Mouse (Mus musculus) hindbrain, embryonic 14.5 days (tissue): ENCODE results near the gene Sucla2. TPM values are rescaled to one million over a fixed set of nuclear protein-coding genes. Genes with fewer than 3 reads are reported as not detected.

Experiments used
- ATAC-seq: fragments of 200-750 bp; cut with Nextera tagmentation; 2 replicates; pipeline ENCODE4 v1.8.0; 2017; ENCODE audit warnings: moderate number of reproducible peaks, mild to moderate bottlenecking, moderate TSS enrichment, moderate library complexity; ENCODE audit not compliant: low FRiP score
- DNase-seq: peaks from one replicate; pipeline ENCODE4 v3.0.0-alpha.2; 2015; ENCODE audit warnings: low spot score
- H3K27ac ChIP-seq: fragments of 300-500 bp; sonication (generic); 2 replicates; pipeline ENCODE4 v1.5.1; 2014; ENCODE audit warnings: mild to moderate bottlenecking, moderate library complexity
- H3K27me3 ChIP-seq: fragments of 300-500 bp; sonication (generic); 2 replicates; pipeline ENCODE4 v1.6.1; 2014; ENCODE audit warnings: mild to moderate bottlenecking, low read length, mixed read lengths; ENCODE audit not compliant: control insufficient read depth, insufficient read depth
- H3K36me3 ChIP-seq: fragments of 300-500 bp; sonication (generic); replicated peaks from 2 replicates; pipeline ENCODE4 v1.6.1; 2014; ENCODE audit not compliant: control insufficient read depth, insufficient read depth
- H3K4me1 ChIP-seq: fragments of 300-500 bp; sonication (generic); replicated peaks from 2 replicates; pipeline ENCODE4 v1.6.1; 2014; ENCODE audit warnings: antibody characterized with exemption, low read length, mixed read lengths; ENCODE audit not compliant: control insufficient read depth, insufficient read depth
- H3K4me2 ChIP-seq: fragments of 300-500 bp; sonication (generic); replicated peaks from 2 replicates; pipeline ENCODE4 v1.6.1; 2014; ENCODE audit warnings: mild to moderate bottlenecking, moderate library complexity
- H3K4me3 ChIP-seq: fragments of 300-500 bp; sonication (generic); replicated peaks from 2 replicates; pipeline ENCODE4 v1.5.1; 2014; ENCODE audit warnings: mild to moderate bottlenecking, low read length
- H3K9ac ChIP-seq: fragments of 300-500 bp; sonication (generic); 2 replicates; pipeline ENCODE4 v1.6.1; 2014
- H3K9me3 ChIP-seq: fragments of 300-500 bp; sonication (generic); 2 replicates; pipeline ENCODE4 v1.6.1; 2016; ENCODE audit warnings: low read length; ENCODE audit not compliant: control insufficient read depth
- WGBS: fragments of 180-500 bp; shearing (Covaris S2); extraction: QIAGEN DNeasy Blood & Tissue Kit; methylation state at CpG from one replicate; pipeline ENCODE4 v1.1.7; 2014; 5-methylcytosine and 5-hydroxymethylcytosine counted together
- polyA plus RNA-seq: library from polyadenylated mRNA; unstranded; fragments of >200 nt; fragmentation: Nextera tagmentation; extraction: Ambion mirVana; gene quantifications from 2 replicates; pipeline ENCODE4 v1.2.1, GENCODE M21; 2014

Sucla2 gene
- 139 and 145 TPM in 2 replicates for polyA plus RNA-seq

- Histone ChIP-seq H3K27me3 (no peaks in the 10 kb centered on the region), H3K36me3 (no peaks in the 10 kb centered on the region), H3K4me1 (0 out of 2 replicates have a peak, but pooled peaks cover 6% of the 10 kb centered on the region), H3K9me3 (no peaks in the 10 kb centered on the region), H3K4me2 (peak within 1 kb of the TSS; percentile 36), H3K27ac (peak within 1 kb of the TSS; percentile 97), H3K9ac (peak within 1 kb of the TSS; percentile 67), H3K4me3 (peak within 1 kb of the TSS; percentile 51)
- under 1% methylated on average over 39 of the region's 41 CpGs for WGBS
- ATAC-seq (peak; percentile 100), DNase-seq (peak; percentile 97)
These were observed at the start of gene Sucla2 for GRCm38 (mm10) chr14:73524766-73525448. Gene Sucla2, plus strand, starts transcription at chr14:73525319.

DNA sequence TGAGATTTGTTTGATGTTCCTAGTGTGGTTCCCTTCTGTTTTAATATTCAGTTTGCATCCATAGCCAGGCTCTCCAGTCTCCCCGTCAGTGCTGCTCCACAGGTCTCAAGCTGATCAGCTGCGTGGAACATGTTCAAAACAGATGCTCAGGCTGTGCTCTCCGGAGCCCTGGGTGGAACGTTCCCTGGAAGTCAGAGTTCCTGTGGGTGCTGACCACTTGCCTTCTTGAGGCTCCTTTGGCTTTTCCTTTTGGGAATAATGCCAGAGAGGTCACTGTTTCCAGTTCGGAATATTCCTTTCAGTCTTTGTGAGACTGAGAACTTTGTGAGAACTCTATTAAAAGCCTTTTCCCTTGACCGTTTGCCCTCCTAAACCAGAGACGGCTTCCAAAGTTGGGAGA lies 49.6 kb upstream of the Sucla2 start:
- 64% methylated on average over 7 of the region's 7 CpGs for WGBS

DNA sequence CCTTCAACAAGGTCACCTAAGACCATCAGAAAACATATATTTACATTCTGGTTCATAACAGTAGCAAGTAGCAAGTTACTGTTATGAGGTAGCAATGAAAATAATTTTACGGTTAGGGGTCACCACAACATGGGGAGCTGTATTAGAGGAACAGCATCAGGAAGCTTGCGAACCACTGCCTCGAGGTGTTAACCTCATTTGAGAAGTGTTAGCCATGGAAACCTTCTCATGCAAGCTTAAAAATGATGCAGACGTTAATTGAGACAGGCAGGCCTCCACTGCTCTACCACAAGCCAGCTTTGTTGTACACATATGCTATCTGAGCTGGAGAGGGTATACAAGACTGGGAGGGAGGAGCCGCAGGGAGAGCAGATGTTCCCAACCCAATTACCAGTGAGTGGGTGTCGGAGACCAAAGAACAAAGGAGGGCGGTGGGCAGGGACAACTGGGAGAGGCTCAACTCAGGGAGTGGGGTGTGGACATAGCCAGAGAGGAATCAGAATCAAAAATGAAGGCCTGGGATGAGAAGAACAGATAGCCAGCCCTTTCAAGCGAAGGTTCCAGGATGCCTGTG lies 48.7 kb upstream of the Sucla2 start:
- Histone ChIP-seq H3K36me3 (no peaks in the 10 kb centered on the region), H3K4me3 (no peak overlapping the region), H3K4me1 (0 out of 2 replicates have a peak, but pooled peaks cover 5% of the 10 kb centered on the region), H3K4me2 (no peak overlapping the region), H3K27ac (no peak overlapping the region), H3K9ac (no peak overlapping the region), H3K9me3 (no peaks in the 10 kb centered on the region), H3K27me3 (no peaks in the 10 kb centered on the region)
- 67% methylated on average over 8 of the region's 8 CpGs for WGBS
- ATAC-seq, result no peak
- DNase-seq, result no peak

More for the DNA sequence above, 49.6 kb upstream of the Sucla2 start:
- Histone ChIP-seq H3K4me2 (no peak overlapping the region), H3K27me3 (no peaks in the 10 kb centered on the region), H3K4me3 (no peak overlapping the region), H3K36me3 (no peaks in the 10 kb centered on the region), H3K9me3 (no peaks in the 10 kb centered on the region), H3K27ac (no peak overlapping the region), H3K9ac (no peak overlapping the region), H3K4me1 (0 out of 2 replicates have a peak, but pooled peaks cover 5% of the 10 kb centered on the region)
- ATAC-seq (no peak), DNase-seq (no peak)

GRCm38 (mm10) chr14:73477077-73477476 lies 48.0 kb upstream of the Sucla2 start:
- WGBS, result 95% methylated on average over 10 of the region's 10 CpGs
- no peak overlapping the region for H3K4me2 ChIP-seq
- H3K36me3 ChIP-seq, result no peaks in the 10 kb centered on the region
- no peak overlapping the region for H3K9ac ChIP-seq
- H3K4me1 ChIP-seq, result 0 out of 2 replicates have a peak, but pooled peaks cover 5% of the 10 kb centered on the region
- H3K27me3 ChIP-seq, result no peaks in the 10 kb centered on the region
- DNase-seq (no peak), ATAC-seq (no peak)
- H3K4me3 ChIP-seq, result no peak overlapping the region
- no peaks in the 10 kb centered on the region for H3K9me3 ChIP-seq
- H3K27ac ChIP-seq, result no peak overlapping the region

DNA sequence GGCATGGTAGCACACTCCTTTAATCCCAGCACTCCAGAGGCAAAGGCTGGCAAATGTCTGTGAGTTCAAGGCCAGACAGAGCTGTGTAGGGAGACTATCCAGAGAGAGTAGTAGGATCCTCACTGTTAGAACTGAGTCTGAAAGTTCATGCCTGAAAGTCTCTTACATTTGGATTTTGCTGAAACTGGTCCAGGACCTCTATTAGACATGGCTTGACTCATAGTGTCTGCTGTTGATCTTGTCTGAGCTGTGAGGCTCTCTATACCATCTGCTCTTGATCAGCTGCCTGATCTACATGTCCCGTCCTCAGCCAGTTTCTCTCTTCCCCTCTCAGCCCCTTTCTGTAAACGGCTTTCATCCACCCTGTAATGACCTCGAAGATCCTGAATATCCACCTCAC lies 46.8 kb upstream of the Sucla2 start:
- H3K4me1 ChIP-seq, result no peaks in the 10 kb centered on the region
- H3K36me3 ChIP-seq, result no peaks in the 10 kb centered on the region
- no peak overlapping the region for H3K4me3 ChIP-seq
- no peaks in the 10 kb centered on the region for H3K27me3 ChIP-seq
- H3K9ac ChIP-seq, result no peak overlapping the region
- H3K4me2 ChIP-seq, result no peak overlapping the region
- DNase-seq (no peak), ATAC-seq (no peak)
- 90% methylated on average over 3 of the region's 3 CpGs for whole genome bisulfite sequencing
- no peak overlapping the region for H3K27ac ChIP-seq
- H3K9me3 ChIP-seq, result no peaks in the 10 kb centered on the region

- H3K9me3 ChIP-seq, result no peaks in the 10 kb centered on the region
These were observed 45.3 kb upstream of the Sucla2 start for GRCm38 (mm10) chr14:73479771-73480170.

GRCm38 (mm10) chr14:73483516-73484229 lies 41.4 kb upstream of the Sucla2 start:
- DNase-seq, result no peak
- no peak overlapping the region for H3K4me3 ChIP-seq
- no peak overlapping the region for H3K9ac ChIP-seq
- WGBS, result 83% methylated on average over 5 of the region's 5 CpGs
- no peak for ATAC-seq
- H3K9me3 ChIP-seq, result no peaks in the 10 kb centered on the region
- no peak overlapping the region for H3K4me2 ChIP-seq
- H3K4me1 ChIP-seq, result no peaks in the 10 kb centered on the region
- H3K27ac ChIP-seq, result no peak overlapping the region
- no peaks in the 10 kb centered on the region for H3K36me3 ChIP-seq
- no peaks in the 10 kb centered on the region for H3K27me3 ChIP-seq

More at GRCm38 (mm10) chr14:73479771-73480170, 45.3 kb upstream of the Sucla2 start:
- Histone ChIP-seq H3K4me3 (no peak overlapping the region), H3K9ac (no peak overlapping the region), H3K4me2 (no peak overlapping the region), H3K36me3 (no peaks in the 10 kb centered on the region), H3K4me1 (no peaks in the 10 kb centered on the region), H3K27me3 (no peaks in the 10 kb centered on the region), H3K27ac (no peak overlapping the region)
- DNase-seq, result no peak
- no peak for ATAC-seq
- WGBS, result 16% methylated on average over 1 of the region's 1 CpGs

DNA sequence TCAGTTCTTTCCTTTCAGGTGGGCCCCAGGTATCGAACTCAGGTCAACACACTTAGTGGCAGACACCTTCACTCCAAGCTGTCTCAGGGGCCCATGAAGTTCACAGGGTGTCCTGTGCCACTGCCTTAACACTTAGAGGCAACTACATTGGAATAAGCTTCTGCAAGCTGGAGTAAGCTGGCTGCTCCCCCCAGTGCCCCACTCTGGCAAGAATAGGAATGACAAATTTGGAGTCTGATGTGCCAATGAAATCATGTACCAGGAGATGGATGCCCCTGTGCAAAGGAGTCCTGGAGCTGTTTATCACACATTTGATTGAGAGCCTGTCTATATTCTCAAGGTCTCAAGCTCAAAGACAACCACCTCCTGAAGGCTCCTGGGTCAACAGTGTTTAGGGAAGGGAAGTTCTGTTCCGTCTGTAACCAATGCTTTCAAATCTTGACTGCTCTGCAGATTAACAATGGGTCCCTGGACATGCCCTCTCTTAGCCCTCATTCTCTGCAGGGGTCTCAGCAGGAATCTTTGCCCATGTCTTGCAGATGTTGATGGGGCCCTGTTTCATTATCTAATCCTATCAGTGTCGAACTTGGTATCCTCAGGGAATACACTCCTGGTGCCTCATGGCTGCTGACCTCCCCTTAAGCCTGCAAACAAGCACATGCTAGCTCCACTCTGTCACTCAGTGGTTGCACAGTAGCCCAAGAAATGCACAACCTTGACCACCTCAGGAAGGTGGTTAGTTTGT lies 40.6 kb upstream of the Sucla2 start:
- Histone ChIP-seq H3K36me3 (no peaks in the 10 kb centered on the region), H3K4me3 (no peak overlapping the region), H3K4me1 (no peaks in the 10 kb centered on the region), H3K27me3 (no peaks in the 10 kb centered on the region), H3K27ac (no peak overlapping the region), H3K9ac (no peak overlapping the region), H3K9me3 (no peaks in the 10 kb centered on the region), H3K4me2 (no peak overlapping the region)
- WGBS, result 57% methylated on average over 3 of the region's 3 CpGs
- ATAC-seq, result no peak
- no peak for DNase-seq

- WGBS, result 89% methylated on average over 5 of the region's 5 CpGs
- H3K27me3 ChIP-seq, result no peaks in the 10 kb centered on the region
- no peak overlapping the region for H3K4me3 ChIP-seq
- H3K4me2 ChIP-seq, result no peak overlapping the region
- H3K36me3 ChIP-seq, result no peaks in the 10 kb centered on the region
- no peak overlapping the region for H3K27ac ChIP-seq
- ATAC-seq, result no peak
- H3K9ac ChIP-seq, result no peak overlapping the region
- no peak for DNase-seq
- H3K9me3 ChIP-seq, result 0 out of 2 replicates have a peak, but pooled peaks cover 4% of the 10 kb centered on the region
- no peaks in the 10 kb centered on the region for H3K4me1 ChIP-seq
These were observed 38.5 kb upstream of the Sucla2 start for GRCm38 (mm10) chr14:73486641-73487040.
